Mouse (Mus musculus): ENCODE measurements around the gene 1700037C18Rik. TPM values are rescaled to one million over a fixed set of nuclear protein-coding genes. Genes with fewer than 3 reads are reported as not detected.
A peak's percentile ranks its signal among the peaks of the same experiment; 100 is the strongest.

Gene 1700037C18Rik
- 5.7 and 7.5 TPM in 2 replicates for polyA plus RNA-seq (2016; fragmentation: Nextera tagmentation; extraction: Ambion mirVana)

DNA sequence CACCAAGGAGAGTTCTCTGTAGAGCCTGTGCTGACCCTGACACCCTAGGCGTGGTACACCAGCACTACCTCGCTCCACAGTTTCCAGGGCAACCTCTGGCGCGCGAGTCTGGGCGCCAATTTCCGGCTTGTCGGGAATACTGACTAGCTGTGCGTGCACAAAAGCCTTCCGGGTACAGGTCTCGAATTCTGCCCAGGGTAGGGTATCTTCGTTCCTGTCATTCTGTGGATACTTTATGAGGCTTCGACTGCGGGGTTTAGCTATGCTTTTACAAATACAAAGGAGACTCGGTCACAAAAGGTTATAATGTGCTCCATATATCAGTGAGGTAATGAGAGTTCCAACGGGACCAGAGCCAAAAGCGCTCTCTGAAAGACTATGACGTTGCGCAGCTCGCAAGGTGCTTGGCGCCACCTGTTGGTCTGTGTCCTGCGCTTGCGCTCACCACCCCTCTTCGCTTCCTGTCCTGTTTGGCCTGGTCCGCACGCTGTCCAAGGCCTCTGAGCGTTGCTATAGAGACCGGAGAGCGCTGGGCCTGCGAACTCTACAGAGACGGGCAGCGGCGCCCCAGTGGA lies at the start of gene 1700037C18Rik, which contains the start of gene Cluap1:
TSS of gene 1700037C18Rik (minus strand) at position 153 of the 575 bp plus-strand sequence.
TSS of gene Cluap1 (plus strand) at position 265 of the 575 bp plus-strand sequence.
- H3K27me3 ChIP-seq: no peaks in the 10 kb centered on the region
- WGBS: under 1% methylated on average over 33 of the region's 33 CpGs

DNA sequence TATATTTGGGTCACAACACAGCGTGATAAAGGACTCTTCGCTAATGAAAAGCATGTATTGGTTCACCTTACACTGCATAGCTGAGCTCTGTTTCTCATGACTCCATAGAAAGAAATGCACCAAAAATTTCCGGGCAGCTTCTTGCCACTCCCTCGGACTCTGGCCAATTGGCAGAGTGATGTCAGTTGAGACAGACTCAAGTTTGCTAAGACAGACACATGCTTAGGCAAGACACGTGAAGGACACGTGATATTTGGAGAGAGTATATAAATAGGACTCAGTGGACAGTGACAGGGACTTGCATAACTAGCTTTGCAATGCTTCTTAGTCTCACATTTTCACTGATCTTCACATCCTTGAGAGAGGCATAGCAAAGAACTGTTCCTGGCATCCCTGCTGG lies 47.9 kb upstream of the 1700037C18Rik start:
- 86% methylated on average over 6 of the region's 6 CpGs for WGBS
- ATAC-seq (ENCODE audit: low FRiP score, low read depth): no peak

More for the DNA sequence above, at the start of gene 1700037C18Rik, which contains the start of gene Cluap1:
- Histone ChIP-seq H3K36me3 (peaks cover 46% of the 10 kb centered on the region), H3K9ac (replicated peaks) (peak within 1 kb of the TSS; percentile 69), H3K4me3 (peak within 1 kb of the TSS; percentile 59), H3K4me1 (peaks cover 16% of the 10 kb centered on the region), H3K4me2 (replicated peaks) (peak within 1 kb of the TSS; percentile 77), H3K9me3 (no peaks in the 10 kb centered on the region), H3K27ac (replicated peaks) (peak within 1 kb of the TSS; percentile 67)
- peak; percentile 98 for ATAC-seq (ENCODE audit: low FRiP score, low read depth)

DNA sequence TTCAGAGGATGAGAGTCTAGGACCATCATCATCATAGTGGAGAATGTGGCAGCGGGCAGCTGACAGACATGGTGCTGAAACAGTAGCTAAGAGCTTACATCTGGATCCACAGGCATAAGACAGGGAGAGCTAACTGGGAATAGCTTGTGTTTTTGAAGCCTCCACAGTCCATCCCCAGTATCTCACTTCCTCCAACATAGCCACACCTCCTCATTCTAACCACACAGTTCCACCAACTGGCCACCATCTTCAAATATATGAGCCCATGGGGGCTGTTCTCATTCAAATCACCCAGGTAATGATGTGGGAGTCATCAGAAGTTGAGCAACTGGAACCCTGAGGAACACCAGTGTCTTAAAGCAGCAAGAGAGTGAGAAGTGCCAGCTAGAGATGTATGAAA lies 42.7 kb upstream of the 1700037C18Rik start:
- H3K9ac ChIP-seq (replicated peaks): no peak overlapping the region
- no peaks in the 10 kb centered on the region for H3K9me3 ChIP-seq
- 94% methylated on average over 1 of the region's 1 CpGs for WGBS
- ATAC-seq (ENCODE audit: low FRiP score, low read depth): no peak
- no peak overlapping the region for H3K4me2 ChIP-seq (replicated peaks)
- H3K27ac ChIP-seq (replicated peaks): no peak overlapping the region
- no peak overlapping the region for H3K4me3 ChIP-seq
- no peaks in the 10 kb centered on the region for H3K4me1 ChIP-seq
- H3K36me3 ChIP-seq: no peaks in the 10 kb centered on the region
- no peaks in the 10 kb centered on the region for H3K27me3 ChIP-seq

More for the DNA sequence above, 47.9 kb upstream of the 1700037C18Rik start:
- H3K4me2 ChIP-seq (replicated peaks): no peak overlapping the region
- H3K27me3 ChIP-seq: no peaks in the 10 kb centered on the region
- H3K27ac ChIP-seq (replicated peaks): no peak overlapping the region
- H3K36me3 ChIP-seq: no peaks in the 10 kb centered on the region
- no peak overlapping the region for H3K9ac ChIP-seq (replicated peaks)
- H3K4me1 ChIP-seq: no peaks in the 10 kb centered on the region
- H3K4me3 ChIP-seq: no peak overlapping the region
- H3K9me3 ChIP-seq: no peaks in the 10 kb centered on the region

DNA sequence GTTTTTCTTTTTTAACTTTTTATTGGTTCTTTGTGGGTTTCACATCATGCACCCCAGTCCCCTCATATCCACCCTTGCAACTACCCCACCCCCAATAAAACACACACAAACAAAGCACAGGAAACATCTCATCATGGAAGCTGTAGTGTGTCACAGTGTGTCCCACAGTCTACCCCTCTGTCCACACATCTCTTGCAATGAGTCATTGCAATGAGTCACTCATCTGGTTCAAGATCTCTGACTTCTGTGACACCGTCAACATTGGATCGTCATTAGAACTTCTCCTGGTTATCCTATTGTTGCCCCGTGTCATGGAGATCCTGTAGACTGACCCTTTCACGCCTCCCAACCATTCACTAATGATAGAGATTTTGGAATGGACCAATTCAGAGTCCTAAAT lies 26.2 kb upstream of the 1700037C18Rik start:
- WGBS: 87% methylated on average over 4 of the region's 4 CpGs

DNA sequence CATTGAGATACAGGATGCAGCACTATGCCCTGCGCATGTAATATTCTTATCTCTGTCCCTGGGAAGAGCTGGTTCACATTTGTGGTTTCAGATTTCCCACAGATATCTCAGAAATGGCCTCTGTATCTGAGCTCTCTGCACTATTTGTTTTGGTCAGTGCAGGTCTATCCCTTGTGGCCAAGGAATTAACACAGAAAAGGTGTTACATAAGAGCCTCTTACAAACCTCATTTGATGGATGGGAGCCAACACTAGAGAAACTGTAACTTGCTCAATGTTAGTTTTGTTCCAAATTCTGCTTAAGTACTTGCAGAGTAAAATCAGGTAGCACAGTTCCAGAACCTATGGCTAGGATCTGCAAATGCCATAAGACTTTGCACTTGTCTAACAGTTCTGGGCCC lies 25.6 kb upstream of the 1700037C18Rik start:
- no peaks in the 10 kb centered on the region for H3K27me3 ChIP-seq
- no peak overlapping the region for H3K4me3 ChIP-seq
- no peaks in the 10 kb centered on the region for H3K4me1 ChIP-seq
- no peak overlapping the region for H3K4me2 ChIP-seq (replicated peaks)
- no peak overlapping the region for H3K9ac ChIP-seq (replicated peaks)
- ATAC-seq (ENCODE audit: low FRiP score, low read depth): no peak
- WGBS: 91% methylated on average over 1 of the region's 1 CpGs
- peaks cover 66% of the 10 kb centered on the region for H3K36me3 ChIP-seq
- H3K9me3 ChIP-seq: no peaks in the 10 kb centered on the region
- H3K27ac ChIP-seq (replicated peaks): no peak overlapping the region

More for the DNA sequence above, 26.2 kb upstream of the 1700037C18Rik start:
- Histone ChIP-seq H3K27me3 (no peaks in the 10 kb centered on the region), H3K27ac (replicated peaks) (no peak overlapping the region), H3K4me3 (no peak overlapping the region), H3K9ac (replicated peaks) (no peak overlapping the region), H3K4me1 (no peaks in the 10 kb centered on the region), H3K9me3 (no peaks in the 10 kb centered on the region), H3K4me2 (replicated peaks) (no peak overlapping the region), H3K36me3 (peaks cover 62% of the 10 kb centered on the region)
- ATAC-seq (ENCODE audit: low FRiP score, low read depth): no peak

DNA sequence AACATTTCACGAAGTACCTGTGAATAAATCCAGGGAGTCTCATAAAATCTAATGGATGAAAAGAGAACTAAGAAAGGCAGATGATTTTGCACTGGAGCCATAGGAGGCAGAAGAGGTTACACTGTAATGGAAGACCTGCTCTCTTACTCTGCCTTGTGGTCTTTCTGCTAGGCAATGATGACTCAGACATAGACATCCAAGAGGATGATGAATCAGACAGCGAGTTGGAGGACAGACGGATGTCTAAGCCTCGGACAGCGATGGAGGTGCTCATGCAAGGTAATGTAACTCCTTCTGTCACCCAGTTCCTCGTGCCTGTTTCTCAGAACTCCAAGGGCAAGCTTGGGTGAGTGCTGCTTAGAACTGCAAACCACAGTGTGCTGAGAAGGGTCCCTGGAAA lies 25.0 kb upstream of the 1700037C18Rik start:
- 92% methylated on average over 6 of the region's 6 CpGs for WGBS
- no peak for ATAC-seq (ENCODE audit: low FRiP score, low read depth)
- H3K4me3 ChIP-seq: no peak overlapping the region
- no peak overlapping the region for H3K27ac ChIP-seq (replicated peaks)
- H3K4me2 ChIP-seq (replicated peaks): no peak overlapping the region
- H3K27me3 ChIP-seq: no peaks in the 10 kb centered on the region
- H3K9me3 ChIP-seq: no peaks in the 10 kb centered on the region
- H3K4me1 ChIP-seq: no peaks in the 10 kb centered on the region
- H3K36me3 ChIP-seq: peaks cover 65% of the 10 kb centered on the region
- no peak overlapping the region for H3K9ac ChIP-seq (replicated peaks)

DNA sequence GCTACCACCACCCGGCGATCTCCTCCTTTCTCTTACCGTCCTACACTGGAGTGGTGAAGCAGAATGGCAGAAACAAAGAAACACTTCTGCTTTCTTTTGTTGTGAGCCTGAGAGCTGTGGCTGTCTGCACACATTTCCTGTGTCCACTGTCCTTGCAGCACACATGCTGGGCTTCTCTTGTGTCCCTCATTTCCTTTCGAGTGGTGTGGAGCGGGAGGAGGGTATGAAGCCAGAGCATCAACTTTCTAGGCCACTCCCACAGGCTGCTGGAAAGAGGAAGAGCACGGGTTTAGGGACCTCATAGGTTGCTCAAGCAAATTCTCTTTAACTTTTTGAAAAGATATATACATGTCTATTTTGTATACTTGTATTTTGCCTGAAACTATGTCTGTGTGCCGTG lies 20.7 kb upstream of the 1700037C18Rik start:
- no peak for ATAC-seq (ENCODE audit: low FRiP score, low read depth)
- H3K4me3 ChIP-seq: no peak overlapping the region
- H3K27me3 ChIP-seq: no peaks in the 10 kb centered on the region
- no peaks in the 10 kb centered on the region for H3K4me1 ChIP-seq
- no peak overlapping the region for H3K9ac ChIP-seq (replicated peaks)
- no peaks in the 10 kb centered on the region for H3K9me3 ChIP-seq
- WGBS: 81% methylated on average over 7 of the region's 7 CpGs
- H3K27ac ChIP-seq (replicated peaks): no peak overlapping the region
- H3K36me3 ChIP-seq: peaks cover 55% of the 10 kb centered on the region
- no peak overlapping the region for H3K4me2 ChIP-seq (replicated peaks)

DNA sequence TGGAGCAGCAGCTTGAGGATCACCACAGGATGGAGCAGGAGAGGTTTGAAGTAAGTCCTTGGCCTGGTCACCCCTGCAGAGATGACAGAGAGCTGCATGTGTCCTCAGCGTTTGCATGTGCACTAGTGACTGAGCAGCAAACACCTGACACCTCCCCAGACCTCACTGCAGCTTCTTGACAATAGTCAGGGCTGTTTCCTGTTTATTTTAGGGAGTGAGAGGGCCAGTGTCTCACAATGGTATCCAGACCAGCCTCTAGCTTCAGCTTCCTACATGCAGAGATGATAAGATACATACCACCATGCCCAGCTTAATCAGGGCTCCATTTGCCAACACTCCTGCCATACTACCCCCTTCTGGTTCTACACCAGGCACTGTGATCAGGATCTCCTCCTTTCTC lies 20.1 kb upstream of the 1700037C18Rik start:
- Histone ChIP-seq H3K9ac (replicated peaks) (no peak overlapping the region), H3K27ac (replicated peaks) (no peak overlapping the region), H3K4me2 (replicated peaks) (no peak overlapping the region), H3K4me3 (no peak overlapping the region), H3K27me3 (no peaks in the 10 kb centered on the region), H3K9me3 (no peaks in the 10 kb centered on the region), H3K36me3 (peaks cover 55% of the 10 kb centered on the region), H3K4me1 (no peaks in the 10 kb centered on the region)
- no peak for ATAC-seq (ENCODE audit: low FRiP score, low read depth)
- WGBS: 81% methylated on average over 1 of the region's 1 CpGs

DNA sequence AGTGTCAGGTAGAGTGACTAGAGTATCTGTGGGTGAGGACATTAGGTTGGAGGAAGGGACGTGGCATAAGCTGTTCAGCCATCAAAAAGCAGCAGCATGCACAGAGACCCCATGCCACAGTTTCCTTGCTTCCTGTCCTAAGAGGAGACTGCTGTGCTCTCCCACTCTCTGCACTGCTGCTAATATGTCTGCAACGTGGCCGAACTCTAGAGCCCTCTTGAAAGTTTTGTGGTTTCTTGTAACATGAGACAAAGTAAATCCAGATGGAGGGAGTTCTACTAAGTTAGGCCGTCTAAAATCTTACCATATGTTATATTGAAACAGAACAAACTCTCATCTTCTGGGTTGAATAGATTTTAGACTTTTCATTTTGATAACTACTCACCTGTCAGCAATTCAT lies 15.5 kb upstream of the 1700037C18Rik start:
- Histone ChIP-seq H3K36me3 (peaks cover 67% of the 10 kb centered on the region), H3K27ac (replicated peaks) (no peak overlapping the region), H3K4me1 (no peaks in the 10 kb centered on the region), H3K4me2 (replicated peaks) (no peak overlapping the region), H3K9ac (replicated peaks) (no peak overlapping the region), H3K9me3 (no peaks in the 10 kb centered on the region), H3K27me3 (no peaks in the 10 kb centered on the region), H3K4me3 (no peak overlapping the region)
- 85% methylated on average over 4 of the region's 4 CpGs for WGBS
- no peak for ATAC-seq (ENCODE audit: low FRiP score, low read depth)

DNA sequence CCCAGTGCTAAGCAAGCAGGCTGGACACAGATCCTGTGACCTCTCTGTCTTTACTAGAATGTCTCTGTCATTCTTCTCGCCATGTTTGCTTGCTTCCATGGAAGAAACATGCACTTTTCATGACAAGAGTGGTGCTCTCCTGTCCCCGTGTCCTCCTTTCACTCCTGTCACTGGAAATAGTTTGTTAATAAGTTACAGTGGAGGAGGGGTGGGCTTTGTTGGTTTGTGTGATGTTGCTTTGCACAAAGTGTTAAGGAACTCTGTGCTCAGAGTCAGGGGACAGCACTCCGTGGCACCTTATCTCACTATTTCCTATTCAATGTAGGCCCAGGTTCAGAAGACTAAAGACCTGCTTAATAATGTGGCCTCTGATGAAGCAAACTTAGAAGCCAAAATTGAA lies 15.0 kb upstream of the 1700037C18Rik start:
- no peak overlapping the region for H3K4me3 ChIP-seq
- H3K9ac ChIP-seq (replicated peaks): no peak overlapping the region
- H3K4me2 ChIP-seq (replicated peaks): no peak overlapping the region
- peaks cover 65% of the 10 kb centered on the region for H3K36me3 ChIP-seq
- 92% methylated on average over 3 of the region's 3 CpGs for WGBS
- ATAC-seq (ENCODE audit: low FRiP score, low read depth): no peak
- no peaks in the 10 kb centered on the region for H3K4me1 ChIP-seq
- no peaks in the 10 kb centered on the region for H3K9me3 ChIP-seq
- H3K27ac ChIP-seq (replicated peaks): no peak overlapping the region
- H3K27me3 ChIP-seq: no peaks in the 10 kb centered on the region

DNA sequence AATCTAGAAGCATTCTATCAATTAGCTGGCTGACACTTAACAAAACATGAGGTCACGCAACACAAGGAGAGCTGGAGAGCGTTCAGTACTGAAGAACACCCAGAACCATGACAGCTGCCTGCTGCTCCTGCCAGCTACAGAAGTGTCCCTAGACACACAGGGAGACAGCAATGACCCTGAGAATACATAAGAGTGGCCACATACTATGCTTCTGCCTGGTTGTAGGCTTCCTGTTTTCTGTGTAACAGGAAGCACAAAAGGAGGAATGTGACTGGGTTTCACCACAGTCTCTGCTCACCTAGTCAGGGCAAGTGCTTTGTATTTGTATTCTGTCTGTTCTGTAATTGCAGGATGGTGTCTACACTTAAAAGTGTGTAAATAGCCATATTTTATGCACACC lies 12.3 kb upstream of the 1700037C18Rik start:
- 99% methylated on average over 2 of the region's 2 CpGs for WGBS
- no peaks in the 10 kb centered on the region for H3K4me1 ChIP-seq
- peaks cover 53% of the 10 kb centered on the region for H3K36me3 ChIP-seq
- H3K27ac ChIP-seq (replicated peaks): no peak overlapping the region
- no peaks in the 10 kb centered on the region for H3K27me3 ChIP-seq
- H3K9ac ChIP-seq (replicated peaks): no peak overlapping the region
- H3K4me3 ChIP-seq: no peak overlapping the region
- H3K9me3 ChIP-seq: no peaks in the 10 kb centered on the region
- H3K4me2 ChIP-seq (replicated peaks): no peak overlapping the region
- ATAC-seq (ENCODE audit: low FRiP score, low read depth): no peak

DNA sequence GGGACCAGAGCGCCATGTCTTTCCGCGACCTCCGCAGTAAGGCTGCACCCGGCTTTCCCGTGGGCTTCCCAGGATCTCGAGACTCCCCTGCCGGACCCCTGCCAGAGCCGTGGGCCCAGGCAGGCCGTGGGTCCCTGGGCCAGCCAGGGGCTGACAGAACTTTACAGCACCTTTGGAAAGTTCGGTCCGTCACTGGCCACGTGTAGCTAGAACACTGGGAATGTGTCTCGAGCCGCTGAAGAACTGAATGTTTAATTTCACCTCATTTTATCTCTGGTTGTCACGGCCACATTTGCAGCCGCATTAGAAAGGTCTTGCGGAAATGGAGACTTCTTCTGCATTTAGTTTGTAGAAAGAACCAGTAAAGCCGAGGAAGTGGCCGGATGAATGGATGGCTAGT lies 629 bp upstream of the 1700037C18Rik start:
- H3K27ac ChIP-seq (replicated peaks): peak overlapping the region; percentile 67
- peaks cover 45% of the 10 kb centered on the region for H3K36me3 ChIP-seq
- H3K4me2 ChIP-seq (replicated peaks): peak overlapping the region; percentile 77
- peak overlapping the region; percentile 69 for H3K9ac ChIP-seq (replicated peaks)
- H3K4me1 ChIP-seq: peaks cover 16% of the 10 kb centered on the region
- ATAC-seq (ENCODE audit: low FRiP score, low read depth): no peak
- peak overlapping the region; percentile 59 for H3K4me3 ChIP-seq
- 11% methylated on average over 20 of the region's 20 CpGs for WGBS
- no peaks in the 10 kb centered on the region for H3K9me3 ChIP-seq
- no peaks in the 10 kb centered on the region for H3K27me3 ChIP-seq

DNA sequence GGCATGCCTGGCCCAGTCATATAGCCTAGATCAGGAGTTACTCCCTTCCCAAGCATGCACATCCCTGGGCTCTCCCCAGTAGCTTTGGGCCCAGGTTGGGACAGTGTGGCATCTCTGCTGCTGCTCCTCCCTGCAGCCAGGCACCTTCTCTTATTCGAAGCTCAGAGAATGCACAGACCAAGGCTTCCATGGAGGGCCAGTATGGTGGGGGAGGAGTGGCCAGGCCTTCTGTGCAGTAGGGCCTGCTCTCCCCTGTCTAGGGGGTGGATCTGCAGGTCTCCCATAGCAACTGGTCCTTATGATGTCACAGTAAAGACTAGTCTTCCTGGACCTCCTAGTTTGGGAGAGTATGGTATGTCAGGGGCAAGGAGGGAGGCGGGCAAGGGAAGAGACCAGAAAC lies 1.0 kb downstream of the 1700037C18Rik start:
- Histone ChIP-seq H3K36me3 (peaks cover 43% of the 10 kb centered on the region), H3K4me2 (replicated peaks) (no peak overlapping the region)
- WGBS: 76% methylated on average over 2 of the region's 2 CpGs

More for the DNA sequence above, 1.0 kb downstream of the 1700037C18Rik start:
- Histone ChIP-seq H3K9ac (replicated peaks) (no peak overlapping the region), H3K4me3 (no peak overlapping the region), H3K9me3 (no peaks in the 10 kb centered on the region), H3K27me3 (no peaks in the 10 kb centered on the region), H3K4me1 (peaks cover 16% of the 10 kb centered on the region), H3K27ac (replicated peaks) (no peak overlapping the region)
- no peak for ATAC-seq (ENCODE audit: low FRiP score, low read depth)
